Mouse (Mus musculus) limb, embryonic 14.5 days (tissue): ENCODE measurements around the gene Pah. TPM values are rescaled to one million over a fixed set of nuclear protein-coding genes. Genes with fewer than 3 reads are reported as not detected.

Experiments
- ATAC-seq: fragments of 200-750 bp; cut with Nextera tagmentation; 2 replicates; pipeline ENCODE4 v1.8.0; 2017; ENCODE audit warnings: low read depth, moderate number of reproducible peaks, moderate TSS enrichment; ENCODE audit not compliant: low FRiP score
- DNase-seq: peaks from one replicate; pipeline ENCODE4 v3.0.0-alpha.2; 2015; ENCODE audit warnings: low spot score
- H3K27ac ChIP-seq: fragments of 300-500 bp; sonication (generic); replicated peaks from 2 replicates; pipeline ENCODE4 v1.5.1; 2014; ENCODE audit warnings: low read depth, mild to moderate bottlenecking, low read length, moderate library complexity, mixed read lengths
- H3K27me3 ChIP-seq: fragments of 300-500 bp; sonication (generic); 2 replicates; pipeline ENCODE4 v1.6.1; 2014; ENCODE audit warnings: low read length, mixed read lengths; ENCODE audit not compliant: control insufficient read depth, insufficient read depth
- H3K36me3 ChIP-seq: fragments of 300-500 bp; sonication (generic); 2 replicates; pipeline ENCODE4 v1.6.1; 2014; ENCODE audit warnings: mild to moderate bottlenecking, low read length, moderate library complexity, mixed read lengths; ENCODE audit not compliant: control insufficient read depth, insufficient read depth
- H3K4me1 ChIP-seq: fragments of 300-500 bp; sonication (generic); 2 replicates; pipeline ENCODE4 v1.6.1; 2014; ENCODE audit warnings: antibody characterized with exemption, low read length, mixed read lengths; ENCODE audit not compliant: control insufficient read depth, insufficient read depth
- H3K4me2 ChIP-seq: fragments of 300-500 bp; sonication (generic); replicated peaks from 2 replicates; pipeline ENCODE4 v1.6.1; 2014; ENCODE audit warnings: low read depth, mild to moderate bottlenecking, low read length, moderate library complexity; ENCODE audit not compliant: severe bottlenecking
- H3K4me3 ChIP-seq: fragments of 300-500 bp; sonication (generic); replicated peaks from 2 replicates; pipeline ENCODE4 v1.5.1; 2014; ENCODE audit warnings: low read length
- H3K9ac ChIP-seq: fragments of 300-500 bp; sonication (generic); 2 replicates; pipeline ENCODE4 v1.6.1; 2014; ENCODE audit warnings: mild to moderate bottlenecking, low read depth, low read length, moderate library complexity; ENCODE audit not compliant: severe bottlenecking
- H3K9me3 ChIP-seq: fragments of 300-500 bp; sonication (generic); 2 replicates; pipeline ENCODE4 v1.6.1; 2016; ENCODE audit warnings: low read length; ENCODE audit not compliant: control insufficient read depth
- POLR2A ChIP-seq: fragments of 200-500 bp; IDR thresholded peaks from 2 replicates; pipeline ENCODE4 v1.8.0; 2012; ENCODE audit warnings: inconsistent platforms, mild to moderate bottlenecking, moderate library complexity, borderline replicate concordance; ENCODE audit not compliant: insufficient read depth, insufficient read length; ENCODE audit errors: extremely low read depth
- WGBS: fragments of 180-500 bp; shearing (Covaris S2); extraction: QIAGEN DNeasy Blood & Tissue Kit; methylation state at CpG from one replicate; pipeline ENCODE4 v1.1.7; 2014; 5-methylcytosine and 5-hydroxymethylcytosine counted together
- polyA plus RNA-seq, 2 experiments: library from polyadenylated mRNA; depleted of rRNA in 1 of 2; stranded (reverse) in 1 of 2; unstranded in 1 of 2; fragments of >200 nt; fragmentation: Nextera tagmentation in 1 of 2; extraction: Ambion mirVana in 1 of 2; gene quantifications; 2 replicates each; pipeline versions ENCODE4 v1.2.1 to v1.2.3; 2012 to 2014

Gene Pah
- polyA plus RNA-seq, 2 experiments = not detected

DNA sequence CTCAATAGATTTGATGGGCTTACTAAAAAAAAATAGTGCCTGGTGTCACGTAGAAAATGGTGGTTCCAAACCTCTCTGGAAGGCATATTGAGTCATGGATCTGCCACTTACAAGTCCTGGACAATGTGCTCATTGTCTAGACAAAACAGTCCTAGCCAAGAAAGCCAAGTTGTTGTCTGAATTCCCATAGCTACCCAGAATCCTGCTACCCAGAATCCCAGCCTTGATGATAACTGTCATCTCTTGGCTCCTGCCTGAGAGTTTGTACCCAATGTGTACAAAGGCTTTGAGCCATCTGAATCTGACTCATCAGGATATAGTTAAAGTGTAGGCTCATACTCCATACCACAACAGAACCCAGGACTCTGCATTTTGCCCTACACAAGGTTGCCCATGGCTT, 80.6 kb downstream of the Pah start:
- Histone ChIP-seq H3K9ac (no peak overlapping the region), H3K36me3 (no peaks in the 10 kb centered on the region), H3K4me1 (no peaks in the 10 kb centered on the region), H3K27me3 (no peaks in the 10 kb centered on the region), H3K4me2 (no peak overlapping the region), H3K9me3 (no peaks in the 10 kb centered on the region), H3K4me3 (no peak overlapping the region), H3K27ac (no peak overlapping the region)
- no peak for TF ChIP-seq POLR2A
- ATAC-seq (no peak), DNase-seq (no peak)
- WGBS = 56% methylated on average over 1 of the region's 1 CpGs

DNA sequence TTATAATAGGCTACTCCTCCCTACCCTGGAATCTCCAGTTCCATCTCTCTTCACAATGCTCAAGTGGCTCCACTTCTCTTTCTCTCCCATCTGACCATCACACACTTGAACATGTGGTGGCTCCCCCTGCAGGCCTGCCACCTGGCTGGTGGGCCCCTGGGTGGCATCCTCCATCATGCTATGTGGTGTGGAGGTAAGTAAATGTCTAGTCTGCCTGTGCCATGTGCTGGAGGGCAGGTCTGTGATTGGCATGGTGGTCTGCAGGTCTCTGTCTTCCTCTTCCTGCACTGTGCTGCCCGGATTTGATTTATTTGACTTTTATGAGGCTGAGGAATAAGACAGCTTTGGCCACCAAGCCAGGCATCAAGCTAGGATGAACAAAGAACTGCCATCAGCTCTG, 103.6 kb downstream of the Pah start:
- Histone ChIP-seq H3K27me3 (no peaks in the 10 kb centered on the region), H3K4me2 (no peak overlapping the region), H3K9me3 (no peaks in the 10 kb centered on the region), H3K27ac (no peak overlapping the region), H3K36me3 (no peaks in the 10 kb centered on the region), H3K9ac (no peak overlapping the region), H3K4me1 (no peaks in the 10 kb centered on the region), H3K4me3 (no peak overlapping the region)
- no peak for TF ChIP-seq POLR2A
- WGBS = 58% methylated on average over 1 of the region's 1 CpGs
- DNase-seq (no peak), ATAC-seq (no peak)

Other genes with a start within 250 kb of the Pah start
- gene Ascl1, start 28.1 kb upstream of the Pah start, polyA plus RNA-seq (2012; rRNA removed) = 0.40 and 0.55 TPM in 2 replicates
- gene Ascl1, start 28.1 kb upstream of the Pah start, polyA plus RNA-seq (2014; fragmentation: Nextera tagmentation; extraction: Ambion mirVana) = 0.23 and 0.36 TPM in 2 replicates